Mouse (Mus musculus): ENCODE results near the gene Ddx20. TPM values are rescaled to one million over a fixed set of nuclear protein-coding genes. Genes with fewer than 3 reads are reported as not detected.

Ddx20 gene
- polyA plus RNA-seq, 1 experiment from 2014 or later = 22.4 TPM

GRCm38 (mm10) chr3:105674595-105675218 lies 12.7 kb downstream of the Ddx20 start:
- ATAC-seq (peak; percentile 86), DNase-seq (ENCODE audit: low read depth, low spot score) (peak; percentile 61)
- H3K27me3 ChIP-seq = no peaks in the 10 kb centered on the region
- in situ Hi-C loops (cut with MboI; ENCODE audit: low pct_unique_long_range_greater_than_20kb) = loop anchor here (25.0 kb wide), 1 partner anchor 1038 kb away; no protein-coding TSS in a partner anchor
- TF ChIP-seq CTCF (IDR thresholded peaks at IDR 0.05) = peak; percentile 94
- ChIA-PET POLR2A (interaction anchor here (1.1 to 1.2 kb wide), 2 partner anchors 46 to 49 kb away, joined by 3 to 4 read pairs; no protein-coding TSS in a partner anchor), CTCF (interaction anchor here (0.6 to 4.3 kb wide), 34 partner anchors 10 to 584 kb away, joined by 3 to 39 read pairs (median 3); no protein-coding TSS in a partner anchor)

DNA sequence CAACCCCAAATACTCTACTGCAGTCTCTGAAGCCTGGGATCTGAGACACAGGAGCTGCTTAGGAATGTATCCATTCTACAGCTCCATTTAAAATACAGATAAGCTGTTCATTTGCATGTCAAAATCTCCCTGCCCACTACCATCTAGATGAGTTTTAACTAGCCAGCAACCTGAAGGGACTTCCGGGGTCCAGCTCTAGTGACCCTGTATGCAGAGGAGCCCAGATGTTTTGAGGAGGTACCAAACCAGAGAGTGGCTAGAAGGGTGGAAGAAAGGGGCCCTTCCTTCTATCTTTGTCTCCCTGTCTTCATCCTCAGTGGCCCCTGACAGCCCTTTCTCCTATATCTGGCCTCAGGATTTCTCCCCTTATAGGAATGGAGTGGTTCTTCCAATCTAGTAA lies 16.6 kb downstream of the Ddx20 start:
- in situ Hi-C loops (cut with MboI; ENCODE audit: low pct_unique_long_range_greater_than_20kb) = no loop called here
- TF ChIP-seq CTCF (IDR thresholded peaks at IDR 0.05) = no peak
- CTCF ChIA-PET = interaction anchor here (1.3 to 1.8 kb wide), 3 partner anchors 10 to 235 kb away, joined by 3 to 5 read pairs (median 4); no protein-coding TSS in a partner anchor
- H3K27me3 ChIP-seq = no peaks in the 10 kb centered on the region
- POLR2A ChIA-PET = no interaction called here
- DNase-seq (ENCODE audit: low read depth, low spot score) (no peak), ATAC-seq (no peak)

GRCm38 (mm10) chr3:105669776-105670175 lies 17.6 kb downstream of the Ddx20 start:
- ATAC-seq (no peak), DNase-seq (ENCODE audit: low read depth, low spot score) (no peak)
- H3K27me3 ChIP-seq = no peaks in the 10 kb centered on the region
- ChIA-PET CTCF (interaction anchor here (1.3 to 1.7 kb wide), 2 partner anchors 9 to 57 kb away, joined by 3 to 5 read pairs; no protein-coding TSS in a partner anchor), POLR2A (no interaction called here)
- in situ Hi-C loops (cut with MboI; ENCODE audit: low pct_unique_long_range_greater_than_20kb) = no loop called here
- no peak for TF ChIP-seq CTCF (IDR thresholded peaks at IDR 0.05)

DNA sequence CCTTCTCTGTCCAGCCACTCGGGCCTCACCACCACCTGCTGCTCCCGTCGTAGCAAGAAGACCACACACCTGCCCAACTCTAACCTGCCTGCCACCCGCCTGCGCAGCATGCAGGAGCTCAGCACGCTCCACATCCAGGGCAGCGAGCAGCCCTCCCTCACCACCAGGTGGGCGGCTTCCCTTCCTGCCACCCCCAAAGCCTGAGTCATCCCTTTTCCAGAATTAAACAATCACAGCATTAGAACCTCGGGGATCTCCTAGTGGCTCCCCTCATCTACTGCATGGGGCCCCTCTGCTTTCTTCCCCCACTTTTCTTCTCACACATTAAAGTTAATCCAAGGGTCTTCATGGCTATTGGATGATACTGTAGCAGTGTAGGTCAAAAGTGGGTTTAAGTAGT lies 19.2 kb downstream of the Ddx20 start:
- ATAC-seq (no peak), DNase-seq (ENCODE audit: low read depth, low spot score) (no peak)
- ChIA-PET CTCF (interaction anchor here (1.1 to 2.5 kb wide), 3 partner anchors 10 to 232 kb away, joined by 3 to 6 read pairs (median 4); no protein-coding TSS in a partner anchor), POLR2A (no interaction called here)
- in situ Hi-C loops (cut with MboI; ENCODE audit: low pct_unique_long_range_greater_than_20kb) = no loop called here
- TF ChIP-seq CTCF (IDR thresholded peaks at IDR 0.05) = no peak
- no peaks in the 10 kb centered on the region for H3K27me3 ChIP-seq

DNA sequence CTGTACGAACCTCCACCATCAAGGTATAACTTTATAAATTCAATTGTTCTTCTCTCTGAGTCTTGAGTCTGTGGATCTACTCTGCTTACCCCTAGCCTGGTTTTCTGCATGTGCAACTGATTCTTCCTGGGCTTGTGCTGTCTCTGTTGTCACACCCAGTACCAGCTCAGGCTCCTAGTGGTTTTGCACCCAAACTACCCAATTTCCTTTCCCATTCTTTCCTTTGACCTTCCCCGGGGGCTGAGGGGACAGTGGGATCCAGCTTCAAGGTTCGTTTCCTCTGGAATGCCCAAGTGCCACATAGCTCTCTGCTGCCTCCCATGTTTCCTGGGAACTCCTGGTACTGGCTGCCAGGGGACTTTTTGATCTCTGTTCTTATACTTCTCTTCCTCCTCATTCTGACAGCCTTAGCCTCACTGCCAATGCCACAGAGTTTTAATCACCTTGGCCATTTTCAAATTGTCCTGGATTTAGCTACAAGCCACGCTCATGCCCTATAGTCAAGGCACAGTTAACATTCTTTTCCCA lies 20.3 kb downstream of the Ddx20 start:
- ChIA-PET CTCF (interaction anchor here (1.1 to 2.5 kb wide), 4 partner anchors 9 to 233 kb away, joined by 3 to 6 read pairs (median 4); no protein-coding TSS in a partner anchor), POLR2A (no interaction called here)
- TF ChIP-seq CTCF (IDR thresholded peaks at IDR 0.05) = peak; percentile 48
- in situ Hi-C loops (cut with MboI; ENCODE audit: low pct_unique_long_range_greater_than_20kb) = no loop called here
- DNase-seq (ENCODE audit: low read depth, low spot score) (no peak), ATAC-seq (peak; percentile 23)
- no peaks in the 10 kb centered on the region for H3K27me3 ChIP-seq

DNA sequence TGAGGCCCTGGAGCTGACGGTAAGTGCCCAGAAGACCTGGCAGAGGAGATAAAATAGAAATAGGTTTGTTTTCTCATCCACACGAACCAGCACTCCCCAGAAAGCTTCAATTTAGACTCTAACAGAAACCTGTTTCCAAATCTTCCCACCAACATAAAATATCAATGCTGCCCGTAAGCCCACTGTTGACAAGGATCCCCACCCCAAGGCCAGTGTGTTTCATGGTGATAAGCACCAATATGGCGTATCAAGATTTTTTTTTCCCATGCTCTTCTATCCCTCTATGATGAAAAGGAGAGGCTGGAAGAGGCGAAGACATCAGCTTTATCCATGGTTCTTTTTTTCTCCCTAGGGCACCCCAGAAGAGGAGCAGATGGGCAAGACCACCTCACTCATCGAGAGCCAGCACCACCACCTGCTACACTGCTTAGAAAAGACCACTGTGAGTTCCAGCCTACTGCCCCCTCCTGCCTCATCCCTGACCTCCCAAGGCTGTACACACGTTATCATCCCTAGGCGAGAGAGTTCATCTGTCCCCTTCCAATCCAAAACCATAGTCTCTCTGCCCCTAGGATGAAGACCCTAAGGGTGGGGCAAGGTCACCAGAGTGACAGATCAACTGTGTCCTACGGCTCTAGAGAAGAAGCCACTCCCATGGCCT lies 22.1 kb downstream of the Ddx20 start:
- TF ChIP-seq CTCF (IDR thresholded peaks at IDR 0.05) = no peak
- ChIA-PET CTCF (interaction anchor here (1.3 to 2.3 kb wide), 2 partner anchors 9 to 60 kb away, joined by 3 to 10 read pairs; no protein-coding TSS in a partner anchor), POLR2A (no interaction called here)
- no peaks in the 10 kb centered on the region for H3K27me3 ChIP-seq
- in situ Hi-C loops (cut with MboI; ENCODE audit: low pct_unique_long_range_greater_than_20kb) = no loop called here
- DNase-seq (ENCODE audit: low read depth, low spot score) = no peak
- ATAC-seq = no peak

- no peaks in the 10 kb centered on the region for H3K27me3 ChIP-seq
- in situ Hi-C loops (cut with MboI; ENCODE audit: low pct_unique_long_range_greater_than_20kb) = no loop called here
- DNase-seq (ENCODE audit: low read depth, low spot score) (no peak), ATAC-seq (no peak)
- TF ChIP-seq CTCF (IDR thresholded peaks at IDR 0.05) = no peak
- ChIA-PET POLR2A (no interaction called here), CTCF (interaction anchor here (0.8 to 2.3 kb wide), 3 partner anchors 9 to 63 kb away, joined by 3 to 10 read pairs (median 3); no protein-coding TSS in a partner anchor)
Observed at GRCm38 (mm10) chr3:105663043-105663442, 24.3 kb downstream of the Ddx20 start.

GRCm38 (mm10) chr3:105660530-105660929 lies 26.8 kb downstream of the Ddx20 start:
- ChIA-PET POLR2A (no interaction called here), CTCF (interaction anchor here (1.3 kb wide), 2 partner anchors 10 to 13 kb away, joined by 3 to 5 read pairs; no protein-coding TSS in a partner anchor)
- TF ChIP-seq CTCF (IDR thresholded peaks at IDR 0.05) = no peak
- ATAC-seq (no peak), DNase-seq (ENCODE audit: low read depth, low spot score) (no peak)
- in situ Hi-C loops (cut with MboI; ENCODE audit: low pct_unique_long_range_greater_than_20kb) = no loop called here
- peaks cover 5% of the 10 kb centered on the region for H3K27me3 ChIP-seq

DNA sequence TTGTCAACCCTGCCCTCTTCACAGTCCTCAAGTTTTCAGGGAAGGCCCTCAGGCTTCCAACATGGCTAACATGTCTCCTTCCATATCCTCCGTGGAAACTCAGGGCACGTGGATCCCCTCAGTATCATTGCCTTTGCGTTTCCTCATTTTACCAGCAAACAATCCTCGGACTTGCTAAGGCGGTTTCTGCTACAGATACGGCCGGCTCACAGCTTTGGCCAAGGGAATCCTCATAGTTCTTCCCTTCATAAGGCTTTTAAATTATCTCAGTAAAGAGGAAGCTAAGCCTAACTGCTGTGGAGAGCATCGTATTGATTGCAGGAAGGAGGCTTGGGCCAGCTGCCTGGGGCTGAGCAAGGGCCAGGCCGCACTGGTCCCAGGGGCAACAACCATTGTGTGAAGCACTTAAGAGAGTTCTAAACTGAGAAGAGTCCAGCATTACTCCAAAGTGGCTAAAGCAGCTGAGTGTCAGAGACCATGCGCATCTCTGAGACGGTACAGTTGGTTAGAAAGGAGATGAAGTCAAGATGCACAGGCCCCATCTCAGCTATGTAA lies 32.3 kb downstream of the Ddx20 start:
- ChIA-PET CTCF (interaction anchor here (1.1 to 1.3 kb wide), 2 partner anchors 19 to 562 kb away, joined by 3 read pairs; no protein-coding TSS in a partner anchor), POLR2A (interaction anchor here (0.8 kb wide), 1 partner anchor 11 kb away, joined by 3 read pairs; no protein-coding TSS in a partner anchor)
- ATAC-seq (no peak), DNase-seq (ENCODE audit: low read depth, low spot score) (no peak)
- in situ Hi-C loops (cut with MboI; ENCODE audit: low pct_unique_long_range_greater_than_20kb) = no loop called here
- peaks cover 10% of the 10 kb centered on the region for H3K27me3 ChIP-seq
- no peak for TF ChIP-seq CTCF (IDR thresholded peaks at IDR 0.05)

Measured in Patski (cell line).